Mouse (Mus musculus) ZHBTc4 (cell line): ENCODE results near the gene Pipox.

Source experiments
- DNase-seq: peaks from one replicate; pipeline ENCODE4 v3.0.0-alpha.2; 2011; ENCODE audit warnings: low read depth, low spot score

The Pipox gene

GRCm38 (mm10) chr11:77876760-77877148 is 17.1 kb downstream of the Pipox start:
- peak; percentile 65 for DNase-seq

- DNase-seq: no peak
Measured at GRCm38 (mm10) chr11:77875847-77876759, 17.8 kb downstream of the Pipox start.

- no peak for DNase-seq
Measured at GRCm38 (mm10) chr11:77875269-77875668, 18.6 kb downstream of the Pipox start.

- peak; percentile 68 for DNase-seq
Measured at GRCm38 (mm10) chr11:77874685-77875231, 19.1 kb downstream of the Pipox start.

GRCm38 (mm10) chr11:77873116-77873515 is 20.8 kb downstream of the Pipox start:
- DNase-seq: no peak

GRCm38 (mm10) chr11:77872685-77873084 is 21.2 kb downstream of the Pipox start:
- peak; percentile 33 for DNase-seq

GRCm38 (mm10) chr11:77872236-77872635 is 21.7 kb downstream of the Pipox start:
- peak; percentile 71 for DNase-seq

GRCm38 (mm10) chr11:77871436-77871835 is 22.5 kb downstream of the Pipox start:
- DNase-seq: no peak

- DNase-seq: no peak
Measured at GRCm38 (mm10) chr11:77867419-77868083, 26.3 kb downstream of the Pipox start.

GRCm38 (mm10) chr11:77864771-77865170 is 29.1 kb downstream of the Pipox start:
- no peak for DNase-seq

GRCm38 (mm10) chr11:77862887-77863286 is 31.0 kb downstream of the Pipox start:
- no peak for DNase-seq

GRCm38 (mm10) chr11:77860947-77861346 is 32.9 kb downstream of the Pipox start:
- DNase-seq: peak; percentile 30

GRCm38 (mm10) chr11:77858589-77858988 is 35.3 kb downstream of the Pipox start:
- no peak for DNase-seq

- DNase-seq: no peak
Measured at GRCm38 (mm10) chr11:77857089-77857488, 36.8 kb downstream of the Pipox start.

GRCm38 (mm10) chr11:77855396-77855795 is 38.5 kb downstream of the Pipox start:
- no peak for DNase-seq

GRCm38 (mm10) chr11:77854641-77855040 is 39.3 kb downstream of the Pipox start:
- DNase-seq: no peak

GRCm38 (mm10) chr11:77852941-77853668 is 40.8 kb downstream of the Pipox start:
- no peak for DNase-seq

GRCm38 (mm10) chr11:77852195-77852594 is 41.7 kb downstream of the Pipox start:
- DNase-seq: no peak

- no peak for DNase-seq
Measured at GRCm38 (mm10) chr11:77851483-77852010, 42.3 kb downstream of the Pipox start.

- DNase-seq: peak; percentile 37
Measured at GRCm38 (mm10) chr11:77850401-77851244, 43.3 kb downstream of the Pipox start.

- peak; percentile 26 for DNase-seq
Measured at GRCm38 (mm10) chr11:77849151-77849550, 44.7 kb downstream of the Pipox start.
